Mouse (Mus musculus) kidney, embryonic 14.5 days (tissue): ENCODE measurements around the gene Plcb4. TPM values are rescaled to one million over a fixed set of nuclear protein-coding genes. Genes with fewer than 3 reads are reported as not detected.

Experiments used
- ATAC-seq: fragments of 200-750 bp; cut with Nextera tagmentation; 2 replicates; pipeline ENCODE4 v1.8.0; 2017; ENCODE audit warnings: moderate number of reproducible peaks, mild to moderate bottlenecking, moderate TSS enrichment, moderate library complexity; ENCODE audit not compliant: low FRiP score, low TSS enrichment
- H3K27ac ChIP-seq: fragments of 300-500 bp; sonication (generic); 2 replicates; pipeline ENCODE4 v1.5.1; 2014; ENCODE audit warnings: low read depth, mild to moderate bottlenecking, low read length, moderate library complexity, mixed read lengths
- H3K27me3 ChIP-seq: fragments of 300-500 bp; sonication (generic); 2 replicates; pipeline ENCODE4 v1.6.1; 2014; ENCODE audit warnings: mild to moderate bottlenecking, low read length; ENCODE audit not compliant: control insufficient read depth, insufficient read depth
- H3K36me3 ChIP-seq: fragments of 300-500 bp; sonication (generic); 2 replicates; pipeline ENCODE4 v1.6.1; 2014; ENCODE audit warnings: low read length, mixed read lengths; ENCODE audit not compliant: control insufficient read depth, insufficient read depth
- H3K4me1 ChIP-seq: fragments of 300-500 bp; sonication (generic); 2 replicates; pipeline ENCODE4 v1.6.1; 2014; ENCODE audit warnings: low read length, mixed read lengths; ENCODE audit not compliant: control insufficient read depth, insufficient read depth
- H3K4me2 ChIP-seq: fragments of 300-500 bp; sonication (generic); replicated peaks from 2 replicates; pipeline ENCODE4 v1.6.1; 2014; ENCODE audit warnings: low read depth, mild to moderate bottlenecking, low read length
- H3K4me3 ChIP-seq: fragments of 300-500 bp; sonication (generic); 2 replicates; pipeline ENCODE4 v1.5.1; 2014; ENCODE audit warnings: mild to moderate bottlenecking, low read length
- H3K9ac ChIP-seq: fragments of 300-500 bp; sonication (generic); 2 replicates; pipeline ENCODE4 v1.6.1; 2014; ENCODE audit warnings: low read depth, mild to moderate bottlenecking, low read length, moderate library complexity
- H3K9me3 ChIP-seq: fragments of 300-500 bp; sonication (generic); 2 replicates; pipeline ENCODE4 v1.6.1; 2016; ENCODE audit warnings: low read length; ENCODE audit not compliant: control insufficient read depth
- WGBS: fragments of 180-500 bp; shearing (Covaris S2); extraction: QIAGEN DNeasy Blood & Tissue Kit; methylation state at CpG from one replicate; pipeline ENCODE4 v1.1.7; 2014; 5-methylcytosine and 5-hydroxymethylcytosine counted together
- polyA plus RNA-seq: library from polyadenylated mRNA; unstranded; fragments of >200 nt; fragmentation: Nextera tagmentation; extraction: Ambion mirVana; gene quantifications from 2 replicates; pipeline ENCODE4 v1.2.1, GENCODE M21; 2014

The Plcb4 gene
- polyA plus RNA-seq, 1 experiment from 2014 or later: 21.2 TPM

- no peak overlapping the region for H3K4me3 ChIP-seq
- H3K9ac ChIP-seq: no peak overlapping the region
- 39% methylated on average over 9 of the region's 9 CpGs for WGBS
- no peaks in the 10 kb centered on the region for H3K4me1 ChIP-seq
- no peak overlapping the region for H3K27ac ChIP-seq
- no peak for ATAC-seq
- no peaks in the 10 kb centered on the region for H3K27me3 ChIP-seq
- H3K4me2 ChIP-seq: no peak overlapping the region
- H3K36me3 ChIP-seq: no peaks in the 10 kb centered on the region
- H3K9me3 ChIP-seq: no peaks in the 10 kb centered on the region
Observed at GRCm38 (mm10) chr2:135866421-135866820, 207.6 kb downstream of the Plcb4 start.

- Histone ChIP-seq H3K9ac (no peak overlapping the region), H3K4me2 (no peak overlapping the region), H3K4me3 (no peak overlapping the region), H3K27ac (no peak overlapping the region), H3K4me1 (no peaks in the 10 kb centered on the region), H3K9me3 (no peaks in the 10 kb centered on the region), H3K36me3 (no peaks in the 10 kb centered on the region), H3K27me3 (no peaks in the 10 kb centered on the region)
- WGBS: 64% methylated on average over 4 of the region's 4 CpGs
- no peak for ATAC-seq
Observed at GRCm38 (mm10) chr2:135866838-135867237, 208.0 kb downstream of the Plcb4 start.

GRCm38 (mm10) chr2:135869637-135870036, 210.8 kb downstream of the Plcb4 start:
- 88% methylated on average over 7 of the region's 7 CpGs for WGBS

GRCm38 (mm10) chr2:135873146-135873545, 214.3 kb downstream of the Plcb4 start:
- Histone ChIP-seq H3K4me2 (no peak overlapping the region), H3K36me3 (no peaks in the 10 kb centered on the region), H3K4me1 (no peaks in the 10 kb centered on the region), H3K27ac (no peak overlapping the region), H3K9me3 (no peaks in the 10 kb centered on the region), H3K4me3 (no peak overlapping the region), H3K27me3 (no peaks in the 10 kb centered on the region), H3K9ac (no peak overlapping the region)
- no peak for ATAC-seq
- 85% methylated on average over 9 of the region's 9 CpGs for WGBS

More at GRCm38 (mm10) chr2:135869637-135870036, 210.8 kb downstream of the Plcb4 start:
- Histone ChIP-seq H3K27me3 (no peaks in the 10 kb centered on the region), H3K4me1 (no peaks in the 10 kb centered on the region), H3K9me3 (no peaks in the 10 kb centered on the region), H3K9ac (no peak overlapping the region), H3K4me2 (no peak overlapping the region), H3K36me3 (no peaks in the 10 kb centered on the region), H3K4me3 (no peak overlapping the region), H3K27ac (no peak overlapping the region)
- ATAC-seq: no peak

GRCm38 (mm10) chr2:135873761-135874160, 214.9 kb downstream of the Plcb4 start:
- ATAC-seq: no peak
- Histone ChIP-seq H3K9me3 (no peaks in the 10 kb centered on the region), H3K27me3 (no peaks in the 10 kb centered on the region), H3K4me1 (no peaks in the 10 kb centered on the region), H3K4me3 (no peak overlapping the region), H3K4me2 (no peak overlapping the region), H3K36me3 (no peaks in the 10 kb centered on the region), H3K9ac (no peak overlapping the region), H3K27ac (no peak overlapping the region)
- WGBS: 72% methylated on average over 2 of the region's 2 CpGs

- Histone ChIP-seq H3K9me3 (no peaks in the 10 kb centered on the region), H3K27me3 (no peaks in the 10 kb centered on the region), H3K9ac (no peak overlapping the region), H3K4me2 (no peak overlapping the region), H3K27ac (no peak overlapping the region), H3K36me3 (no peaks in the 10 kb centered on the region), H3K4me1 (no peaks in the 10 kb centered on the region), H3K4me3 (no peak overlapping the region)
- 87% methylated on average over 6 of the region's 6 CpGs for WGBS
- ATAC-seq: no peak
Observed at GRCm38 (mm10) chr2:135875549-135875948, 216.7 kb downstream of the Plcb4 start.

- Histone ChIP-seq H3K4me1 (no peaks in the 10 kb centered on the region), H3K27me3 (no peaks in the 10 kb centered on the region), H3K36me3 (no peaks in the 10 kb centered on the region), H3K9ac (no peak overlapping the region), H3K4me3 (no peak overlapping the region), H3K9me3 (no peaks in the 10 kb centered on the region), H3K4me2 (no peak overlapping the region), H3K27ac (no peak overlapping the region)
- 94% methylated on average over 7 of the region's 7 CpGs for WGBS
- ATAC-seq: no peak
Observed at GRCm38 (mm10) chr2:135879356-135879755, 220.5 kb downstream of the Plcb4 start.

- Histone ChIP-seq H3K4me2 (no peak overlapping the region), H3K27me3 (no peaks in the 10 kb centered on the region), H3K27ac (peak overlapping the region; percentile 51; the same call in 1 of the 2 replicates), H3K9me3 (no peaks in the 10 kb centered on the region), H3K9ac (no peak overlapping the region), H3K36me3 (no peaks in the 10 kb centered on the region), H3K4me3 (no peak overlapping the region), H3K4me1 (0 out of 2 replicates have a peak, but pooled peaks cover 3% of the 10 kb centered on the region)
- 37% methylated on average over 6 of the region's 6 CpGs for WGBS
- ATAC-seq: peak; percentile 73; the same call in 1 of the 2 replicates
Observed at GRCm38 (mm10) chr2:135880269-135880760, 221.5 kb downstream of the Plcb4 start.

- no peak for ATAC-seq
- Histone ChIP-seq H3K4me1 (0 out of 2 replicates have a peak, but pooled peaks cover 7% of the 10 kb centered on the region), H3K4me3 (no peak overlapping the region), H3K36me3 (no peaks in the 10 kb centered on the region), H3K4me2 (no peak overlapping the region), H3K9ac (no peak overlapping the region), H3K9me3 (no peaks in the 10 kb centered on the region), H3K27me3 (no peaks in the 10 kb centered on the region), H3K27ac (no peak overlapping the region)
- WGBS: 90% methylated on average over 4 of the region's 4 CpGs
Observed at GRCm38 (mm10) chr2:135883359-135883758, 224.5 kb downstream of the Plcb4 start.
